In the genomic region with DNA sequence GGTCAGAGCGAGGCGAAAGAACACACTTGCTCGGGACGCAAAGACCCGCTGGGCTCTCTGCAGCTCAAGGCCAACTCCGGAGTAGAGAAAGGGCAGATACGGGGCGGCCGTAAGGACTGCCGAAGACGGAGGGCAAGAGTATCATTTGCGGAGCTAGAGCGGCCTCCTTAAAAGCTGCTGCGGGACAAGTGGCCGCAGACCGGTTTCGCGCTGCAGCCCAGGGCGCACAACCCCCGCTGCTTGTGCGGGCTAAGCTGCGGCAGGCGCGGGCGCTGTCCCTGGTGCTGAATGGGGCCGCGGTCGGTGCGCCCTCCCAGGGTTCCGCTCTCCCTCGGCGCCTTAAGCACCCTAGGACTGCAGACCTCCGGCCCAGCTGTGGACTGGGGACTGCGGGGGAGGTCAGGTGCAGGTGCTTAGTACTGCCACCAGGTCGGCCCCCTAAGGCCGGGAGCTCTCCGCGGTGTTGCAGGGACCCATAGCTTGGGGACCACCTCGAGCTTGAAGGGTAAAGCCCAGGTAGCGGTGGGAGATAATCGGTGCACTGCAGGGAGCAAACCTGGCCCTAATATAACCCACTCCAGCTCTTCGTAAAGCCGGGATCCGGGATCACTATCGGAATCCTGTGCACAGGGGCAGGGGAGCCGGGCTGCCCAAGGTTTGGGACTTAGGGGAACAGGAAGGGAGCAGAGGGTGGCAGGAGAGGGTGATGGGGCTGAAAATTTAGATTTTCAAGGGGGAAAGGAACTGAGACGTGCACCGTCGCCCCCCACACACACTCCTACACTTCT, we compare ENCODE assay signal across 8 mouse cellular contexts. TPM values are rescaled to one million over a fixed set of nuclear protein-coding genes. Genes with fewer than 3 reads are reported as not detected.
A peak's percentile ranks its signal among the peaks of the same experiment; 100 is the strongest.
DNase-seq lines count a peak whose midpoint lies in the region; ATAC-seq and TF ChIP-seq lines count a peak whose summit lies in the region.

No protein-coding gene starts in this region.

- under 1% methylated on average over 48 of the region's 49 CpGs for WGBS in hindbrain, embryonic 16.5 days
- 1% methylated on average over 49 of the region's 49 CpGs for WGBS in limb, embryonic 11.5 days
- under 1% methylated on average over 49 of the region's 49 CpGs for WGBS in midbrain, embryonic 14.5 days

- H3K36me3 ChIP-seq in hindbrain, embryonic 16.5 days (ENCODE audit: control insufficient read depth, insufficient read depth, low read length) = no peaks in the 10 kb centered on the region
- H3K36me3 ChIP-seq in limb, embryonic 11.5 days (ENCODE audit: control insufficient read depth, insufficient read depth, low read length) = no peaks in the 10 kb centered on the region
- no peaks in the 10 kb centered on the region for H3K36me3 ChIP-seq in midbrain, embryonic 14.5 days (ENCODE audit: control insufficient read depth, insufficient read depth, low read length)
- no peaks in the 10 kb centered on the region for H3K36me3 ChIP-seq in testis, adult 2 months (ENCODE audit: control insufficient read depth, insufficient read depth, low read length)

- H3K4me3 ChIP-seq in hindbrain, embryonic 16.5 days (ENCODE audit: low read length) = peak overlapping the region; percentile 61
- H3K4me3 ChIP-seq in limb, embryonic 11.5 days (ENCODE audit: low read depth, low read length) = peak overlapping the region; percentile 36; the same call in 1 of the 2 replicates
- H3K4me3 ChIP-seq in midbrain, embryonic 14.5 days (replicated peaks; ENCODE audit: low read depth, low read length) = peak overlapping the region; percentile 74
- H3K4me3 ChIP-seq in testis, adult 2 months (ENCODE audit: control insufficient read depth, low read depth, low read length) = peak overlapping the region; percentile 39

- H3K27ac ChIP-seq in hindbrain, embryonic 16.5 days (ENCODE audit: low read depth, low read length) = peak overlapping the region; percentile 55
- H3K27ac ChIP-seq in limb, embryonic 11.5 days (replicated peaks; ENCODE audit: low read depth, low read length) = no peak overlapping the region
- H3K27ac ChIP-seq in midbrain, embryonic 14.5 days (replicated peaks; ENCODE audit: low read depth, low read length) = peak overlapping the region; percentile 77
- no peak overlapping the region for H3K27ac ChIP-seq in testis, adult 2 months (ENCODE audit: control insufficient read depth, insufficient read depth, low read depth, low read length)

- peak; percentile 38 for ATAC-seq in hindbrain, embryonic 16.5 days
- ATAC-seq in limb, embryonic 11.5 days (ENCODE audit: insufficient number of reproducible peaks, low FRiP score, low TSS enrichment, low read depth) = 0 out of 2 replicates have a peak, but pooled peaks have one; percentile 69
- ATAC-seq in midbrain, embryonic 14.5 days (ENCODE audit: low FRiP score, low TSS enrichment) = peak; percentile 19; the same call in 1 of the 2 replicates

- H3K9me3 ChIP-seq in hindbrain, embryonic 16.5 days (ENCODE audit: control insufficient read depth, low read length) = no peaks in the 10 kb centered on the region
- H3K9me3 ChIP-seq in limb, embryonic 11.5 days (ENCODE audit: control insufficient read depth, low read length) = no peaks in the 10 kb centered on the region
- H3K9me3 ChIP-seq in midbrain, embryonic 14.5 days (ENCODE audit: control insufficient read depth, low read length) = no peaks in the 10 kb centered on the region

- H3K27me3 ChIP-seq in hindbrain, embryonic 16.5 days (replicated peaks; ENCODE audit: control insufficient read depth, insufficient read depth, low read length) = no peaks in the 10 kb centered on the region
- peaks cover 69% of the 10 kb centered on the region for H3K27me3 ChIP-seq in limb, embryonic 11.5 days (ENCODE audit: control insufficient read depth, insufficient read depth, low read length)
- H3K27me3 ChIP-seq in midbrain, embryonic 14.5 days (ENCODE audit: control insufficient read depth, insufficient read depth, low read length) = no peaks in the 10 kb centered on the region
- H3K27me3 ChIP-seq in testis, adult 2 months (ENCODE audit: control insufficient read depth, insufficient read depth, low read length) = no peaks in the 10 kb centered on the region; the same call in 1 of the 2 replicates

- H3K4me2 ChIP-seq in hindbrain, embryonic 16.5 days (ENCODE audit: low read length) = peak overlapping the region; percentile 78
- H3K4me2 ChIP-seq in limb, embryonic 11.5 days (ENCODE audit: low read depth, severe bottlenecking) = peak overlapping the region; percentile 33
- H3K4me2 ChIP-seq in midbrain, embryonic 14.5 days (ENCODE audit: low read length) = peak overlapping the region; percentile 91

- DNase-seq in heart, adult 18-20 months = peak; percentile 15 to 44
- DNase-seq in heart, adult 8-10 months (ENCODE audit: low spot score) = no peak
- DNase-seq in cerebellum, postnatal 10 days = peak; percentile 64 to 70
- peak; percentile 3 for DNase-seq in gastrocnemius, adult 18-20 months (ENCODE audit: low spot score)
- DNase-seq in limb, embryonic 11.5 days (ENCODE audit: low spot score) = peak; percentile 84
- DNase-seq in midbrain, embryonic 14.5 days = peak; percentile 76

- no peak for TF ChIP-seq POLR2A in testis, adult 2 months (IDR thresholded peaks at IDR 0.05; ENCODE audit: control insufficient read depth, low read depth, low read length)

- peaks cover 33% of the 10 kb centered on the region for H3K4me1 ChIP-seq in hindbrain, embryonic 16.5 days (ENCODE audit: control insufficient read depth, insufficient read depth, low read depth, low read length)
- peaks cover 23% of the 10 kb centered on the region for H3K4me1 ChIP-seq in limb, embryonic 11.5 days (ENCODE audit: control insufficient read depth, insufficient read depth, low read length)
- peaks cover 27% of the 10 kb centered on the region for H3K4me1 ChIP-seq in midbrain, embryonic 14.5 days (ENCODE audit: control insufficient read depth, insufficient read depth, low read length)
- peaks cover 22% of the 10 kb centered on the region for H3K4me1 ChIP-seq in testis, adult 2 months (ENCODE audit: control insufficient read depth, insufficient read depth, low read length)

- peak overlapping the region; percentile 58 for H3K9ac ChIP-seq in hindbrain, embryonic 16.5 days (ENCODE audit: low read depth, low read length)
- H3K9ac ChIP-seq in limb, embryonic 11.5 days (ENCODE audit: low read length) = no peak overlapping the region
- peak overlapping the region; percentile 79 for H3K9ac ChIP-seq in midbrain, embryonic 14.5 days (replicated peaks; ENCODE audit: low read length)

- no peak for TF ChIP-seq CTCF in testis, adult 2 months (IDR thresholded peaks at IDR 0.05; ENCODE audit: control insufficient read depth, insufficient read depth, insufficient replicate concordance, low read depth, low read length)

RNA-seq across cellular contexts. Expression of gene Prmt8, which starts 1.4 kb away (rescaled TPM):
- not detected for total RNA-seq in heart, adult 18-20 months (2021)
- not detected for total RNA-seq in heart, adult 8-10 months (2022)
- not detected for total RNA-seq in gastrocnemius, adult 18-20 months (2021)
- 35.2 and 37.0 TPM in 2 replicates for polyA plus RNA-seq in hindbrain, embryonic 16.5 days (2015; fragmentation: Nextera tagmentation; extraction: Ambion mirVana)
- polyA plus RNA-seq in limb, embryonic 11.5 days (2014; fragmentation: Nextera tagmentation; extraction: Ambion mirVana) = 0.13 TPM in 1 of 2 replicates, not detected in the other
- 24.9 and 28.5 TPM in 2 replicates for polyA plus RNA-seq in midbrain, embryonic 14.5 days (2014; fragmentation: Nextera tagmentation; extraction: Ambion mirVana)
- polyA plus RNA-seq in testis, adult 2 months (2012; rRNA removed) = 0.12 and 0.19 TPM in 2 replicates

Comparison
In these comparisons a context has a peak if more than half of its experiments do, and no peak if none do; other contexts are left out.
1. ATAC-seq: peak in every context shown above with its lines; median percentile 69 in limb, embryonic 11.5 days; 38 in hindbrain, embryonic 16.5 days; 19 in midbrain, embryonic 14.5 days.
2. H3K27ac ChIP-seq: peak in hindbrain, embryonic 16.5 days (single experiment) and midbrain, embryonic 14.5 days (single experiment); none in limb, embryonic 11.5 days (single experiment) and testis, adult 2 months (single experiment).
3. H3K4me2 ChIP-seq: peak in every context shown above with its lines; median percentile 91 in midbrain, embryonic 14.5 days; 78 in hindbrain, embryonic 16.5 days; 33 in limb, embryonic 11.5 days.
4. RNA of gene Prmt8, which starts 1.4 kb away (polyA plus RNA-seq): 35.2 to 37.0 TPM in hindbrain, embryonic 16.5 days and 24.9 to 28.5 TPM in midbrain, embryonic 14.5 days; 0.13 TPM in limb, embryonic 11.5 days and 0.12 to 0.19 TPM in testis, adult 2 months; every median in the first group is over 10 times any median in the second.
5. Peak in every context shown above with its lines, with median percentiles within 50 percentile points of each other: H3K4me3 ChIP-seq.